Mouse (Mus musculus): Measurements from ENCODE around the gene Tacc2. TPM values are rescaled to one million over a fixed set of nuclear protein-coding genes. Genes with fewer than 3 reads are reported as not detected.
"Not testable (repeated sequence)": the region's sequence is repeated elsewhere in the genome, so short reads cannot be mapped to it uniquely, and the experiment has no call there.

Tacc2 gene
- polyA plus RNA-seq, 1 experiment from 2014 or later = 2.6 TPM

DNA sequence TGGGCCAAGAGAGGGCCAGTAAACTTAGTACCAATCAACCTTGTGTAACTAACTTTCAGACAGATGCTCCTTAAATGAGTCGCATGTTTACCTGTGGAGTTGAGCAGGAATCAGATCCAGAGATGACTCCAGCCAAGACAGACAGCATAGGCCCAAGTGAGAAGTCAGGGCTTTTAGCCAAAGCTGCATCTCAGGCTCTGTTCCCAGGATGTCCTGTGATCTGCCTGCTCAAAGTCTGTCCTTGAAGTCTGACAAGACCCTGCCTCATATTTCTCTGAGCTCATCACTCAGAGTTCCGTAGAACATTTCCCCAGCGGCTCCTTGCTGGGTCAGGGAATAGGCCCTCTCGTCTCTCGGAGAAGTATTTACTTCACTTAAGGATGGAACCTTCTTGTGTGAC, 73.4 kb downstream of the Tacc2 start:
- H3K4me2 ChIP-seq = no peak overlapping the region
- WGBS (ENCODE audit: insufficient replicate concordance) = 71% methylated on average over 5 of the region's 5 CpGs
- ATAC-seq (ENCODE audit: insufficient read depth) = no peak
- H3K4me3 ChIP-seq (replicated peaks) = no peak overlapping the region
- H3K4me1 ChIP-seq (replicated peaks) = peaks cover 40% of the 10 kb centered on the region
- H3K27ac ChIP-seq (replicated peaks) = no peak overlapping the region
- H3K27me3 ChIP-seq = peaks cover 9% of the 10 kb centered on the region; the same call in 1 of the 2 replicates
- H3K9me3 ChIP-seq (replicated peaks) = no peaks in the 10 kb centered on the region
- no peaks in the 10 kb centered on the region for H3K36me3 ChIP-seq (replicated peaks)
- H3K9ac ChIP-seq = no peak overlapping the region

DNA sequence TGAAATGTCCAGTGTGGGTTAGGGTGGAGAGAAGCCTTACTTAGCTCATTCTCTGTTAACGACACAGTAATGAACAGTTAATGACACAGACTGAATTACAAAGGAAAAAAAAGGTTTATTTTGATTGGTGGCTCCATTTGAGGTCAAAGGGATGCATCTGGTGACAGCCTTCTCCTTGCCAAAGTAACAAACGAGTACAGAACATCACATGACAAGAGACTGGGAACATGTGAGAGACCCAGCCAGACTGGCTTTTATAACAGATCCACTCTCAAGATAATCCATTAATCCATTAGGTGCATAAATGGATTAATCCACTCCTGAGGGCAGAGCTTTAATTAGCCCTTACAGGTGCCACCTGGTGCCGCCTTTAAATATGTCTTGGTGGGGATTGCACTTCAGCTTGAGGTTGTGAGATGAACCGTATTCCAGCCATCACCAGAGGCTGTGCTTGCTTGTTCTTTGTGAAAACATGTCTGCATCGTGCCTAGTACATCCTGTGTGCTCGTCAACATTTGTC, 75.9 kb downstream of the Tacc2 start:
- Histone ChIP-seq H3K4me3 (replicated peaks) (no peak overlapping the region), H3K4me1 (replicated peaks) (peaks cover 19% of the 10 kb centered on the region), H3K27ac (replicated peaks) (no peak overlapping the region), H3K9me3 (replicated peaks) (no peaks in the 10 kb centered on the region), H3K36me3 (replicated peaks) (no peaks in the 10 kb centered on the region), H3K9ac (no peak overlapping the region), H3K27me3 (no peaks in the 10 kb centered on the region), H3K4me2 (no peak overlapping the region)
- no peak for ATAC-seq (ENCODE audit: insufficient read depth)
- WGBS (ENCODE audit: insufficient replicate concordance) = 59% methylated on average over 6 of the region's 6 CpGs

DNA sequence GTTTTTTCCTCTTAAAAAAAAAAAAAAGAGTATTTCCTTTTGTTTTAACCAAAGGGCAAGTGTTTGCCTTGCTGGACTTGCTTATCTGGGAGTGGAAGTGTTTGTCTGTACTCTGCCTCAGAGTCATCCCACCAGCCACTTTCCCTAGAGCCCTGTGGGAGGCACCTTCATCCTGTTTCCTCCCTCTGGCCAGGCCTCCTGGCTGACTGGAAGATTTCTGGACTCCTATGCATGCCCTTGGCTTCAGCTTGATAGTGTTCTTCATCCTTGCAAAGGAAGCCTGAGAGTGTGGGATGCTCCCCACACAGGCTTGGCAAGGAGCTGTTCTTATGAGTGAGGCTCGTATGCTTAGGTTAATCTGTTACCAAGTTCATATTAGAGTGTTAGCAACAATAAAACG, 77.3 kb downstream of the Tacc2 start:
- Histone ChIP-seq H3K9ac (no peak overlapping the region), H3K27me3 (no peaks in the 10 kb centered on the region), H3K4me1 (replicated peaks) (peaks cover 13% of the 10 kb centered on the region), H3K9me3 (replicated peaks) (no peaks in the 10 kb centered on the region), H3K4me2 (no peak overlapping the region), H3K4me3 (replicated peaks) (no peak overlapping the region), H3K27ac (replicated peaks) (no peak overlapping the region), H3K36me3 (replicated peaks) (no peaks in the 10 kb centered on the region)
- 28% methylated on average over 2 of the region's 2 CpGs for WGBS (ENCODE audit: insufficient replicate concordance)
- peak; percentile 19; the same call in 1 of the 2 replicates for ATAC-seq (ENCODE audit: insufficient read depth)

DNA sequence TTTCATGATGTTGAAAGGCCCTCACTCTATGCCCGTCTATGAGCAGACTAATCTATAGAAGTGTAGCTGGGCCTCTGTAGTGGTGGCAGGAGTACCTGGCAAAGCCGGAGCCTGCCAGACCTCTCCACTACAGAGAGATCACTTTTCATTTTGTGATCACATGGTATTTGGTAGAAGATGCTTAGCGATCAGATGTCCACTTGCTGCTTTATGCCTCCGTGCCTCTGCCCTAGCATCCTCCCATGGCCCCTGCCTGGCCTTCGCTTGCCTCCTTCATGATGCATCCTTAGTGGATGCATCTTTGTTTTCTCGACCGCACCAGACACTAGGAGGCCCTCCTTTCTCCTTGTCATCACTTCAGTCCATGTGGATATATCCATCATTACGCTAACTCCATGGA, 79.7 kb downstream of the Tacc2 start:
- WGBS (ENCODE audit: insufficient replicate concordance) = 71% methylated on average over 8 of the region's 8 CpGs
- H3K27me3 ChIP-seq = no peaks in the 10 kb centered on the region

DNA sequence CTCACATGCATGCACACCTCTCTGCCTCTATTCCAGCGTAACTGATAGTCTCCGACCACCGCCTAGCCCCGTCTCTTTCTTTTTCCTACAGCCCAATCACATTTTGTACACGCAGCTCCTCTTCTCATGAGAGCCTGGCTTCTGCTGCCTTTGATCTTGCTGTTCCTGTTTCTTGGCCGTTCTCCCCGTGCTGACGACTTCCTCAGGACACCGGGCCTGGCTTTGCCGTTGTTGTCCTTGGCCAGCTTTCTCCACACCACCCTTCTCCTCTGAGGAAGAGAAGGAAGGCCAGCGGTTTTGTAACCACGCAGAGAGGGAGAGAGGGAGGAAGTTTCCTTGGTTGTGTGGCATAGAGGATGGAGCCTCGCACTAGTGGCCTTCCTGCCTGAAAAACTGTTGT, 80.5 kb downstream of the Tacc2 start:
- H3K4me3 ChIP-seq (replicated peaks) = no peak overlapping the region
- H3K9me3 ChIP-seq (replicated peaks) = no peaks in the 10 kb centered on the region
- H3K4me2 ChIP-seq = no peak overlapping the region
- H3K36me3 ChIP-seq (replicated peaks) = no peaks in the 10 kb centered on the region
- H3K27ac ChIP-seq (replicated peaks) = no peak overlapping the region
- no peaks in the 10 kb centered on the region for H3K27me3 ChIP-seq
- peaks cover 13% of the 10 kb centered on the region for H3K4me1 ChIP-seq (replicated peaks)
- H3K9ac ChIP-seq = no peak overlapping the region
- no peak for ATAC-seq (ENCODE audit: insufficient read depth)
- 33% methylated on average over 13 of the region's 13 CpGs for WGBS (ENCODE audit: insufficient replicate concordance)

More for the DNA sequence above, 79.7 kb downstream of the Tacc2 start:
- Histone ChIP-seq H3K27ac (replicated peaks) (no peak overlapping the region), H3K36me3 (replicated peaks) (no peaks in the 10 kb centered on the region), H3K9ac (no peak overlapping the region), H3K4me3 (replicated peaks) (no peak overlapping the region), H3K4me2 (no peak overlapping the region), H3K4me1 (replicated peaks) (peaks cover 13% of the 10 kb centered on the region), H3K9me3 (replicated peaks) (no peaks in the 10 kb centered on the region)
- no peak for ATAC-seq (ENCODE audit: insufficient read depth)

DNA sequence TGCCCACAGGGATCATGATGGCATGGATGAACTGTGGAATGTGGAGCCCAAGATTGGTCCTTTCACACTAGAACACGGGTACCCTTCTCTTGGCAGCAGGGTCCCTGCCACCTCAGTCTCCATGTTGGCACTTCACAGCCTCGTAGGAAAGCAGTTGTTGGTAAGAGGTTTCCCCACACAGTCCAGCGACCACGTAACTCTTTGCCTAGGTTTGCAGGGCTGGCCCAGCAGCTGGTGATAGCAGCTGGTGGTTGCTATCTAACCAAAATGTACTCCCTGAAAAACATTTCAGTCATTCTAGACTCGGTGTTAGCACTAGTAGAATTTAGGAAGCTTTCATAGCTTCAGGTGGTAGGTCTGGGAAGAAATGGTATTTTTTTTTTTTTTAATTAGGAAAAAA, 81.9 kb downstream of the Tacc2 start:
- no peak for ATAC-seq (ENCODE audit: insufficient read depth)
- no peaks in the 10 kb centered on the region for H3K9me3 ChIP-seq (replicated peaks)
- no peak overlapping the region for H3K27ac ChIP-seq (replicated peaks)
- no peaks in the 10 kb centered on the region for H3K27me3 ChIP-seq
- H3K4me1 ChIP-seq (replicated peaks) = peaks cover 10% of the 10 kb centered on the region
- no peak overlapping the region for H3K9ac ChIP-seq
- H3K36me3 ChIP-seq (replicated peaks) = no peaks in the 10 kb centered on the region
- no peak overlapping the region for H3K4me3 ChIP-seq (replicated peaks)
- H3K4me2 ChIP-seq = no peak overlapping the region
- WGBS (ENCODE audit: insufficient replicate concordance) = 50% methylated on average over 5 of the region's 5 CpGs

DNA sequence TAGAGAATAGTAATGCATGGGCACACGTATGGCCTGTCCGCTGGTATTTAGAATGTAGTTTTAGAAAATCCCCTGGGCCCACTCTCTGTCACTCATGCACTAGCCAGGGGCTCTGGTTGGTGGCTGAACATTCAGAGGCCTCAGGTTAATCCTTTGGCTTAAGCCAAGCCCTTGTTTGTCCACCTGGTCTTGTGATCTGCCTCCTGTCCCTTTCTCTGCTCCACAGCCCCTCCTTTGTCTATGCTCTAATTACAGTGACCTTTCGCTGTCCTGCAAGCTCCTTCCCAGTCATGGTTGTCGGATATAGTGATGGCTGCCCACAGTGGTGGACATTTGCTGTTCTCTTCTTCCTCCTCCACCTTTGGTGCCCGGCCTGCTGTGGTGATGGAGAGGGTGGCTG, 85.0 kb downstream of the Tacc2 start:
- H3K27me3 ChIP-seq = no peaks in the 10 kb centered on the region
- ATAC-seq (ENCODE audit: insufficient read depth) = no peak
- H3K4me2 ChIP-seq = no peak overlapping the region
- WGBS (ENCODE audit: insufficient replicate concordance) = 63% methylated on average over 5 of the region's 5 CpGs
- no peaks in the 10 kb centered on the region for H3K9me3 ChIP-seq (replicated peaks)
- H3K36me3 ChIP-seq (replicated peaks) = no peaks in the 10 kb centered on the region
- H3K27ac ChIP-seq (replicated peaks) = no peak overlapping the region
- no peak overlapping the region for H3K9ac ChIP-seq
- no peak overlapping the region for H3K4me3 ChIP-seq (replicated peaks)
- no peaks in the 10 kb centered on the region for H3K4me1 ChIP-seq (replicated peaks)

DNA sequence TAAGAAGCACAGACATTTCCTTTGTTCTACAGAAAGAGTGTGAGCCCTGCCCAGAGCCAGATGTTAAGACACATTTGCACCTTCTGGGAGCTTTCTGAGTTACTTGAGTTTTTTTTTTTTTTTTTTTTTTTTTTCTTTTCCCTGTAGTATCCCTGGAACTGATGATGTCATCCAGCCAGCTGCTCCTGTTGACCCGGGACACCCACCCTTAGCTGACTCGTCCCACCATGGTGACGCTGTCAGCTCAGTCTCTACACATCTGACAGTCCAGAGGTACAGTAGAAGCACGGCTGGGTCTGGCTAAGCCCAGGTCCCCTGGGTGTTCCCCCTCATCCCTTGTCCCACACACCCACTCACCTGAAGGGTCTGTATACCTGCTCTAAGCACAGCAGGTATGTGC, 85.6 kb downstream of the Tacc2 start:
- Histone ChIP-seq H3K27ac (replicated peaks) (no peak overlapping the region), H3K4me3 (replicated peaks) (no peak overlapping the region), H3K4me1 (replicated peaks) (no peaks in the 10 kb centered on the region), H3K9ac (no peak overlapping the region), H3K4me2 (no peak overlapping the region), H3K9me3 (replicated peaks) (no peaks in the 10 kb centered on the region), H3K36me3 (replicated peaks) (no peaks in the 10 kb centered on the region), H3K27me3 (no peaks in the 10 kb centered on the region)
- no peak for ATAC-seq (ENCODE audit: insufficient read depth)
- WGBS (ENCODE audit: insufficient replicate concordance) = 70% methylated on average over 4 of the region's 4 CpGs

DNA sequence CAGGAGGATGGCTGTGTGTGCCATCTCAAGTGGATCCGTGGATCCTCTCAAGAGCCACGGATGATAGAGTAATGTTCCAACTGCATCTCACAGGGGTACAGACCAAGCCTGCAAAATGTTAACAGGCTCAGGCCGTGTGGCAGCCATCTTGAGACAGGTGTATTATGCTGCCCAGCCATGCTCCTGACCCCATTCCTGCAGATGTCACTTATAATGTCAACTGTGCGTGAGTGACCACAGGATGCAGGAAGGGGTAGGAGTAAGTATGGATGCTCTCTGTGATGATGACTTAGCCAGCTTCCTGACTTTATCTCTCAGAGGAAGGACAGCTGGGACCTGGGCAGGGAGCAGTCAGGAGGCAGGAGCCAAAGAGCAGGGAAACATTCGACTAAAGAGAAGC, 86.8 kb downstream of the Tacc2 start:
- no peak overlapping the region for H3K4me3 ChIP-seq (replicated peaks)
- no peak overlapping the region for H3K27ac ChIP-seq (replicated peaks)
- 71% methylated on average over 5 of the region's 5 CpGs for WGBS (ENCODE audit: insufficient replicate concordance)
- no peak overlapping the region for H3K9ac ChIP-seq
- H3K4me1 ChIP-seq (replicated peaks) = peaks cover 6% of the 10 kb centered on the region; the same call in 1 of the 2 replicates
- ATAC-seq (ENCODE audit: insufficient read depth) = no peak
- H3K36me3 ChIP-seq (replicated peaks) = no peaks in the 10 kb centered on the region
- no peak overlapping the region for H3K4me2 ChIP-seq
- H3K27me3 ChIP-seq = no peaks in the 10 kb centered on the region
- no peaks in the 10 kb centered on the region for H3K9me3 ChIP-seq (replicated peaks)

DNA sequence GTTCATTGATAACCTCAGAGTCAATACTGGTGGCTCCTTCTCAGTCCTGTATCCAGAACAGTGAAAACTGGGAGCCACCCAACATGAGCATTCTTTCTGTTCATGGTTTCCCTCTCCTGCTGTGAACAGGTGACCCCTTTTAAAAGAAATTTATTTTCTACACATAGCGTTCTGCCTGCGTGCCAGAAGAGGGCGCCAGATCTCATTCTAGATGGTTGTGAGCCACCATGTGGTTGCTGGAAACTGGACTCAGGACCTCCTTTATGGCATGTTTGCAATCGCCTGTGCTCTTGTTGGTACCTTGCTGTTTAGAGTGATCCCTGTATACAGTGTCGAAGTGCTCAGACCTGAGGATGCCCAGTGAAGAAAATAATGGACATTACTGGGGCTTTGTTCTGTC, 87.4 kb downstream of the Tacc2 start:
- no peak for ATAC-seq (ENCODE audit: insufficient read depth)
- Histone ChIP-seq H3K4me1 (replicated peaks) (peaks cover 12% of the 10 kb centered on the region), H3K9me3 (replicated peaks) (no peaks in the 10 kb centered on the region), H3K27me3 (no peaks in the 10 kb centered on the region), H3K4me3 (replicated peaks) (no peak overlapping the region), H3K9ac (no peak overlapping the region), H3K27ac (replicated peaks) (no peak overlapping the region), H3K4me2 (no peak overlapping the region), H3K36me3 (replicated peaks) (no peaks in the 10 kb centered on the region)
- WGBS (ENCODE audit: insufficient replicate concordance) = 78% methylated on average over 5 of the region's 5 CpGs

DNA sequence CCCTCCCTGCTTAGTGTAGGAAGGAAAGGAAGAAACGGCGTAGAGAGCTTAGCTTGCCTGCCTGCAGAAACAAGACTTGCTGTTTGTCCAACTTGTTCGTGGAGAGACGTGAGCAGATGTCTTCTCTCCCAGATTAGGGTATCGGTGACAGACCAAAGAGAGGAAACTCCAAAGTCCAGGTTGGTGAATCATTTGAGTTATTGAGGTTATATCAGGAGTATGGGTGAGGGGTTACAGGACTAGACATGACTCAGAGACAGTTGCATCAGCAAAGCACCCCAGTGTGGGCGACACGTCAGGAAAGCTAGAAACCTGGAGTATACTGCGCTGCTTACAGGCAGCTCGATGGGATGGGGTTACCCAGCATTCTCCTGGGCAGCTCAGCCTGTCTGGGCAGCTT, 88.1 kb downstream of the Tacc2 start:
- Histone ChIP-seq H3K36me3 (replicated peaks) (no peaks in the 10 kb centered on the region), H3K4me3 (replicated peaks) (no peak overlapping the region), H3K27ac (replicated peaks) (no peak overlapping the region), H3K4me1 (replicated peaks) (peaks cover 18% of the 10 kb centered on the region), H3K4me2 (no peak overlapping the region), H3K9me3 (replicated peaks) (no peaks in the 10 kb centered on the region), H3K9ac (no peak overlapping the region), H3K27me3 (no peaks in the 10 kb centered on the region)
- no peak for ATAC-seq (ENCODE audit: insufficient read depth)
- WGBS (ENCODE audit: insufficient replicate concordance) = 75% methylated on average over 9 of the region's 9 CpGs

DNA sequence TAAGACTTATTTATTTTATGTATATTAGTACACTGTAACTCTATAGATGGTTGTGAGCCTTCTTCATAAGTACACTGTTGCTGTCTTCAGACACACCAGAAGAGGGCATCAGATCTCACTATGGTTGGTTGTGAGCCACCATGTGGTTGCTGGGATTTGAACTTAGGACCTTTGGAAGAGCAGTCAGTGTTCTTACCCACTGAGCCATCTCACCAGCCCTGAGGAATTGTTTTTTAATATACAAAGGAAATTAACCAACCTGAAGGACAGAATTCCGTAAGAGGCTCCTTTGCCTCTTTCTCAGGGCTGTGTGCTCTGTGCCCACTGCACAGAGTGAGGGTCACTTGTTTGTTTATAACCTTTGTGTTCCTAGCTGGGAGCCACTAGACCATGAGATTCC, 90.8 kb downstream of the Tacc2 start:
- 80% methylated on average over 1 of the region's 1 CpGs for WGBS (ENCODE audit: insufficient replicate concordance)
- H3K4me2 ChIP-seq; ATAC-seq (ENCODE audit: insufficient read depth); H3K27me3 ChIP-seq; H3K9me3 ChIP-seq (replicated peaks); H3K9ac ChIP-seq; H3K4me3 ChIP-seq (replicated peaks); H3K27ac ChIP-seq (replicated peaks); H3K36me3 ChIP-seq (replicated peaks): not testable (repeated sequence)
- H3K4me1 ChIP-seq (replicated peaks) = peaks cover 23% of the 10 kb centered on the region
